Mouse (Mus musculus) kidney, postnatal 14 days (tissue): ENCODE results near the gene Rfx8.

ENCODE experiments used
- DNase-seq: peaks from one replicate; pipeline ENCODE4 v3.0.0; 2022; ENCODE audit warnings: mixed read lengths

Gene Rfx8

DNA sequence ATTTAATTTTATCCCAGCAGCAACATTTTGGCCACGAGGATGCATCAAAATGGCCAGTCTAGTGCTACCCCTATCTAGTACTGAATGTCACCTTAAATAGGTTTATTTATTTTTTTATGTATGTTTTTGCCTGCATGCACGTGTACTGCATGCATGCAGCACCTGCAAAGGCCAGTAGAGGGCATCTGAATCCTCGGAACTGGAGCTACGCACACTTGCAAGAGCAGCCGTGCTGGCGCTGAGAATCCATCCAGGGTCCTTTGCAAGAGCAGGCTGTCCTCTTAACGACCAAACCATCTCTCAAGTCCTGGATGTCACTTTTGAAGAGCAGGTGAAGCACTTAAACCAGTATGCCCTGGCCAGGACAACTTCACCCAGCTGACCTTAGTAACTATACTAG lies 79.1 kb downstream of the Rfx8 start:
- DNase-seq = no peak

DNA sequence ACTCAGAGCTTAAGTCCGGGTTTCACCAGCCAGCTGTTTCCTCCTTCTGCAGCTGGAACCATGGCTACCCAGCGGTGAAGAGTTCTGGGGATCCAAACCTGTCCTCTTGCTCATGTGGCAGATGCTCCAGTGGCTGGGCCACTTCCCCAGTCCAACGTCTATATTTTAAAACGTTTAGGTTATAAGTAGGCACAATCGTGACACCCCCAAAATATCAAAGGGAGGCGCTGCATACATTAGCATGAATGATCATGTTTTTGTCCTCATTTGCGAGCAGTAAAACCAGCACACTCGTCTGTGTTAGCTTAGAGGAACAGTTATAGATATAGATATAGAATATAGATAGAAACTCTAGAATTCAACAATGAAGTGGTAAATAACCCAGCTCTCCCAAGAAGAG lies 83.7 kb downstream of the Rfx8 start:
- no peak for DNase-seq

DNA sequence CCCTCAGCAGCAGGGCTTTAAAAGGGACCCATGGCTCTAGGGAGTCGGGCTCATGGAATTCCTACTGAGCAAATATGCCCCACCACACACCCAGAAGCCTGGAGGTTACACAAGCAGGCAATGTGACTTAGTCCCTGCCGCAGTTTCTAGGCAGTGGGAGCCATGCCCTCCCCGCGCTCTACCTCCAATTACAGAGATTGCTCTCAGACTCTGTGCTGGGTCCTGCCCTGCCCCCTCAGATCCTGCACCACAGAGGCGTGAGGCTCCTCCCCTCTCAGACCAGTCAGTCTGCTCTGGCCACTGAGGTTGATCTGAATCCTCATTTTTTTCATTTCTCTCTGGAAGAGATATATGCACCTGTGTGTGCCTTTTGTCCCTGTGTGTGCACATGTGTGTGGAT lies 84.1 kb downstream of the Rfx8 start:
- no peak for DNase-seq

DNA sequence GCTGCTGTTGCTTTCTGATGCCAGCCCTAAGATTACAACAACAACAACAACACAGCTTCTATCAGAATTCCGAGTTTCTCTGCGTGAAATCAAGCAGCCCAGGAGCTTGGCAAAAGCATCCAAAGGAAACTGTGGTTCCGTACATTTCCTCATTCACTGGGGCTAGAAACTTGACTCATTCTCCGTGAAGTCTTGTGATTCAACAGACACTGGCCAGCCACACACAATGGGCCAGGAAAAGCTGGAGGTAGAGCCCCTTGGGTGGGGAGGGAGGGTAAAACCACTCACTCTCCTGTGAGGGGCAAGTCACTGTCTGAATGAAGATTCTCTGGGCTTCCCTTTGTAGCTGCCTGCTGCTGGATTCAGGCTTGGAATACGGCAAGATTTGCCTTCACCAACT lies 84.6 kb downstream of the Rfx8 start:
- DNase-seq = no peak

DNA sequence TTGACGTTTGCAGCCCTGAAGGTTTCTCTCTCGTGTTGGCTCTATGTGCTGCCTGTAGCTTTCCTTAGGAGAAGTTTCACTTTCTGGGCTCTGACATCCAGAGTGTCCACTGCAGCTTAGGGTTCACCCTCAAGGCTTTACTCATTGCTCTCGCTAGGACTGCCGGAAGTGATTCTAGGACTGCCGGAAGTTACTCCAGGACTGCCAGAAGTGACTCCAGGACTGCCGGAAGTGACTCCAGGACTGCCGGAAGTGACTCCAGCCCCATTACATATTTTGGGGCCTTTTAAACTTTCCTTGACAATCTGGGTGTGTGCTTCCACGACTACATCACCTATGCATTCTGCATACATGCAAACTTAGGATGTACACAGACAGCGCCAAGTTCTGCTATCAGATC lies 92.2 kb downstream of the Rfx8 start:
- no peak for DNase-seq

DNA sequence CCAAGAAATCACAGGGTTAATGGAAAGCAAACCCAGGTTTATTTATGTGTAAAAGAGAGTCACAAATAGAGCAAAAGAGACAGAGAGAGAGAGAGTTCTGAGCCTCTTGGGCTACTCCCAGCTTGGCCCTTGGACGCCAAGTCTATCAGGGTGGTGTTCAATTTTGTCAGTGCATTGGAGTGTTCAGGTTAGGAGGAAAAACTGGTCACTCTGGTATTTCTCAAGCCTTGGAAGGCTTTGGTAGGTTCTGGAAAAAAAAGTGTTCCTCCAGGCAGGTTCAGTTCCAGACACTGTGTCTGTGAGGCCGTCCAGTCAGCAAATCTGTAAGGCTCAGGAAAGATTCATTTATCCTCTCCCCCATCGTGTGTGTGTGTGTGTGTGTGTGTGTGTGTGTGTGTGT lies 95.3 kb downstream of the Rfx8 start:
- DNase-seq = no peak

DNA sequence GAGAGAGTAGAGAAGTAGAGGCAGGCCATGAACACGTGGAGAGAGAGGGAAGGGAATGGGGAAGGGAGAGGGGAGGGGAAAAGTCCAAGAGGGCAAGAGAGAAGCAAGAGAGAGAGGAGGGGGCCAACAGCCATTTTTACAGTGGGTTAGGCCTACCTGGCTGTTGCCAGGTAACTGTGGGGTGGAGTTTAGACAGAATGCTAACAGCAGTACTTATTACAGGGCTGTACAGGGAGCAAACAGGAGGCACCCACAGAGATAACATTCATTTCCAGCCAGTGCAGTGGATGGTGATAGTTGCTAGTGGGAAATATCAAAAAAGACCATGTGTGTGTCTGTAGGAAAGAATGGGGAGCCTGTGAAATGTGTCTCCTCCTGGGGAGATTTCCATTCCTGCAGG lies 97.1 kb downstream of the Rfx8 start:
- no peak for DNase-seq

DNA sequence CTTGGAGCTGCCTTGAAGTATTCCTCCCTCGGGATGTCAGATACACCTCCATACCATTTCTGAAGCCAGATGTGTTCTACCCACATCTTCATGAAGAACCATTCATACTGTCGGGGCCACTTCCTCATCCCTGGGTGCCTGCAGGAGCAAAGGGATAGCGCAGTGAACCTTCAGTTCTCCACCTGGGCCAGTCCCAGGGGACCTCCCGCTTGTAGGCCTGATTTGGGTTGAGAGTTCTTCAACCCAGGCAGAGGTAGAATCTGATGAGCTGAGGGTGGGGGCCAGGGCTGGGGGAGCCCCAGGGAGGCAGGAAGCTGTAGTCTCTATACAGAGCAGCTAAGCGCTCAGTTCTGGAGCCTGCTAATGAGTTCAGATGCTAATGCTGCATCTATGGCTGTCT lies 97.7 kb downstream of the Rfx8 start:
- DNase-seq = no peak

DNA sequence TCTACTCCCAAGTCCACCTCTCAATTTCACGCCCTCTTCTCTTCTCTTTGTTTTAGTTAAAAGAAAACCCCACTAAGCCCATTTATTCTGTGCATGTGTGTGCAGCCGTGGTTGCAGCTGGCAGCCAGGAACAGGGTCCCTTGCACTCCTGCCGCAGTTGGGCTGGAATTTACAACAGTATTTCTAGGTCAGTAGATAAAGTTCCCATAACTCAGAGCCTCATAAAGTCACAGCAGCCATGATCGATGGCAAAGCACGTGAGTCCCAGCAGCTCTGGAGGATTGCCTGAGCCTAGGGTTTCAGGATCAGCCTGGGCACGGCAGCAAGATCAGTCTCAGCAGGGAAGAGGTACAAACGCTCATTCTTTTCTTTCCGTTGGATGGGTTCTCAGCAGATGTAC lies 102.3 kb downstream of the Rfx8 start:
- no peak for DNase-seq

DNA sequence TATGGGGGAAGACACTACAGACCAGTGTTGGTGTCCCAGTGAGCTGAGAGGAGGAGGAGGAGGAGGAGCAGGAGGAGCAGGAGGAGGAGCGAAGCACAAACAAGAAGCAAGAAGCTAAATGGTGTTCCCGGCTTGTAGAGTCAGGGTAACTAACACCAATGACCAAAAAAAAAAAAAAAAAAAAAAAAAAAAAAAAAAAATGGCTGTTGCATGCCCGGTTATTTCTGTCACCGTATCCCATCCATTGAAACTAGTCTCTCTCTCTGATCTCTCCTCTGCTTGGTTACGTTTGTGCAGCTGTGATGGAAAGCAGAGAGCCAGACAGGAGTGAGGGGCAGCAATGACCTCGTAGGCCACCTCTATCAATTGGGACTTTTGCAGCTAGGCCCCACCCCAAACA lies 105.3 kb downstream of the Rfx8 start:
- DNase-seq = no peak
